Mouse (Mus musculus): ENCODE data around the gene Adap1. TPM values are rescaled to one million over a fixed set of nuclear protein-coding genes. Genes with fewer than 3 reads are reported as not detected.

Adap1 gene
- polyA plus RNA-seq, 1 experiment from 2014 or later = 38.7 TPM

DNA sequence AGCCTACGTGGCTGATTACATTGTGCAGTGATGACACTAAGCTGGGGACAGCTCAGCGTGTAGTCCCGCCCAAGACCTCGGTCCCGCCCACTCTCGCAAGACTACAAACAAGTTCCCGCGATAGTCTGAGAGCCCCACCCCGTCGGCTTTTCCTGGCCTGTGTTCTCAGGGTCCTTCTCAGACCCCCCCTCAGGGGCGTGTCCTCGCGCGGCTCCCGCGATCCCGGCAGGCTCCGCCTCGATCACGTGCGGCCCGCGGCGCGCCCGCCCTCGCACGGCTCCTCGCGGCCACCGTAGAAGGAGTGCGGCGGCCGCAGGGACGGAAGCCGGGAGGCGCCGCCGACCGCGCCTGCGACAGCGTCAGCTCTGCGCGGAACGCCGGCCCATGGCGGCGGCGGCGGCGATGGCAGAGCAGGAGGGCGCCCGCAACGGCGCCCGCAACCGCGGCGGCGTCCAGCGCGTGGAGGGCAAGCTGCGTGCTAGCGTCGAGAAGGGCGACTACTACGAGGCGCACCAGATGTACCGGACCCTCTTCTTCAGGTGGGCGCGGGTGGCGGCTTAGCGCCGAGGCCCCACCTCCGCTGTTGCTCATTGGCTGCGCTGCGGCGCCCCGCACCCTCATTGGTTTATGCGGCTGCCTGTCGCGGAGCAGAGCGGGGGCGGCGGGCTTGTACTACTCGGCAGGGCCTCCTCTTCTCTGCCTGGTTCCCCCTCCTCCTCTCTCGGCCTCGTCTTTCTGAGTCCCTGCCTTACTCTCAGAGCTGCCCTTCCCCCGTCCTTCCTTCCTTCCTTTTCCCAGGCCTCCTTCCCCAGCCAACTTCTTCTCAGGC, 73.1 kb downstream of the Adap1 start, which contains the start of gene Get4:
Gene Get4 (plus strand): TSS at position 244 of the 829 bp plus-strand sequence.
- Histone ChIP-seq H3K27ac (replicated peaks) (peak within 1 kb of the TSS; percentile 97), H3K36me3 (peaks cover 29% of the 10 kb centered on the region), H3K27me3 (no peaks in the 10 kb centered on the region), H3K4me1 (peaks cover 28% of the 10 kb centered on the region), H3K9ac (replicated peaks) (peak within 1 kb of the TSS; percentile 78), H3K9me3 (no peaks in the 10 kb centered on the region), H3K4me3 (peak within 1 kb of the TSS; percentile 96), H3K4me2 (replicated peaks) (peak within 1 kb of the TSS; percentile 91)
- peak; percentile 96 for ATAC-seq (replicated peaks)
- WGBS = under 1% methylated on average over 83 of the region's 90 CpGs

DNA sequence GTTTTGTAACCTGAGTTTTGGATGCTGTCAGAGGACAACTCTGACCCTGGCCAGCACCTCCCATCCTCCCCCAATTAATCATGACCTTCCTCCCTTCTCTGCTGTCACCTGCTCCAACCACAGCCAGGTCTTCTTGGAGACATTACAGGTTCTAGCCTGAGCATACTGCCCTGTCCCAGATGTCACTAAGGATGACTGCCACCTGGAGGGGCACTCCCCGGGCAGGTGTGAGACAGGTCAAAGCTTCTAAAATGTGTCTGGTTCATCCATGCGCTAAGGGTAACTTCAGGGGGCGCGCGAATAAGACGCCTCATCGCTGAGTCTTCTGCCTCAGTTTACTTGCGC, 73.7 kb downstream of the Adap1 start:
- under 1% methylated on average over 8 of the region's 8 CpGs for WGBS
- Histone ChIP-seq H3K4me1 (peaks cover 28% of the 10 kb centered on the region), H3K9ac (replicated peaks) (peak overlapping the region; percentile 78), H3K27me3 (no peaks in the 10 kb centered on the region), H3K4me2 (replicated peaks) (peak overlapping the region; percentile 72), H3K36me3 (peaks cover 34% of the 10 kb centered on the region), H3K4me3 (peak overlapping the region; percentile 96), H3K9me3 (no peaks in the 10 kb centered on the region), H3K27ac (replicated peaks) (peak overlapping the region; percentile 97)
- no peak for ATAC-seq (replicated peaks)

- peak overlapping the region; percentile 97 for H3K27ac ChIP-seq (replicated peaks)
- no peaks in the 10 kb centered on the region for H3K27me3 ChIP-seq
- no peak; the same call in 1 of the 2 replicates for ATAC-seq (replicated peaks)
- peaks cover 38% of the 10 kb centered on the region for H3K36me3 ChIP-seq
- no peak overlapping the region for H3K9ac ChIP-seq (replicated peaks)
- peaks cover 28% of the 10 kb centered on the region for H3K4me1 ChIP-seq
- H3K4me3 ChIP-seq = 0 out of 2 replicates have a peak overlapping the region, but pooled peaks have one; percentile 96
- WGBS = 86% methylated on average over 7 of the region's 7 CpGs
- H3K9me3 ChIP-seq = no peaks in the 10 kb centered on the region
- peak overlapping the region; percentile 72 for H3K4me2 ChIP-seq (replicated peaks)
Measured at GRCm38 (mm10) chr5:139251279-139251678, 74.1 kb downstream of the Adap1 start.

DNA sequence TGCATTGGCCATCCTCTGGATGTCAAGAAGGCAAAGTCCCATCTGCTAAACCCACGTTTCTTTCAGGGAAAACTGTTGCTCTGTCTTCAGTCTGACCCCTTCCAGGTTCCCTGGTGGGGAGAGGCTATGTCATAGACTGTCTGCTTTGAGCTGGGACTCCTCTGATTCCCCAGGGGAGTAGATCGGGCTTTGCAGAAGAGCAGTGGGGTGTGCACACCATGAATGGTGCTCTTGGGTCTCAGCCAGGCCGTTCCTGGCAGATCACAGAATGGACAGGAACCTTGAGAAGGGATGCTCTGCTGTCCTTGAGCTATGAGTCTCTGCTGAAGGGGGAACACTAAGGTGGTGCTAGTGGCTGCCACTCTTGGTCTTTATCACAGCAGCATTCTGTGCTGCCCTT, 76.6 kb downstream of the Adap1 start:
- Histone ChIP-seq H3K27me3 (no peaks in the 10 kb centered on the region), H3K36me3 (peaks cover 61% of the 10 kb centered on the region), H3K9me3 (no peaks in the 10 kb centered on the region), H3K9ac (replicated peaks) (no peak overlapping the region), H3K4me1 (peaks cover 14% of the 10 kb centered on the region), H3K4me2 (replicated peaks) (no peak overlapping the region), H3K4me3 (no peak overlapping the region), H3K27ac (replicated peaks) (no peak overlapping the region)
- ATAC-seq (replicated peaks) = no peak
- 64% methylated on average over 3 of the region's 3 CpGs for WGBS

DNA sequence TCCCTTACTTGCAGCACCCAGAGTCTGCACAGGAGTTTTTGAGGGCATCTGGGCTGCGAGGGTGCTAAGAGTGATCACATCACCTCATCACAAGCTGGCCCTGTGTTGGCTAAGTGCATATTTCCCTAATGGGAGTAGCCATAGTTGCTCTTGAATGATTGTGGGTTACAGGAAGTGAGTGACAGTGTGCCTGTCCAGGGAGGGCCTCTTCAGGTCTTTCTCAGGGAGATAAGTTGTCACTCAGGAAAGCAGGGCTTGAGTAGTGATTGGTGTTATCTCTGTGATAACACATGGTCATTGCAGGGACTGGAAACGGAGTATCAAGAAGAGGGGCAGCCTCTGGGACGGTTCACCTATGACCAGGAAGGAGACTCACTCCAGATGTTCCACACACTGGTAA, 77.7 kb downstream of the Adap1 start:
- Histone ChIP-seq H3K9ac (replicated peaks) (no peak overlapping the region), H3K4me3 (no peak overlapping the region), H3K4me1 (peaks cover 4% of the 10 kb centered on the region), H3K9me3 (no peaks in the 10 kb centered on the region), H3K36me3 (peaks cover 70% of the 10 kb centered on the region), H3K27me3 (no peaks in the 10 kb centered on the region), H3K27ac (replicated peaks) (no peak overlapping the region), H3K4me2 (replicated peaks) (no peak overlapping the region)
- ATAC-seq (replicated peaks) = no peak
- 94% methylated on average over 3 of the region's 3 CpGs for WGBS

GRCm38 (mm10) chr5:139243384-139243783, 82.0 kb downstream of the Adap1 start:
- no peak overlapping the region for H3K4me2 ChIP-seq (replicated peaks)
- H3K9me3 ChIP-seq = no peaks in the 10 kb centered on the region
- H3K36me3 ChIP-seq = peaks cover 91% of the 10 kb centered on the region
- H3K4me3 ChIP-seq = no peak overlapping the region
- no peak overlapping the region for H3K27ac ChIP-seq (replicated peaks)
- H3K9ac ChIP-seq (replicated peaks) = no peak overlapping the region
- no peak for ATAC-seq (replicated peaks)
- WGBS = 79% methylated on average over 1 of the region's 1 CpGs
- H3K27me3 ChIP-seq = no peaks in the 10 kb centered on the region
- no peaks in the 10 kb centered on the region; the same call in 1 of the 2 replicates for H3K4me1 ChIP-seq

DNA sequence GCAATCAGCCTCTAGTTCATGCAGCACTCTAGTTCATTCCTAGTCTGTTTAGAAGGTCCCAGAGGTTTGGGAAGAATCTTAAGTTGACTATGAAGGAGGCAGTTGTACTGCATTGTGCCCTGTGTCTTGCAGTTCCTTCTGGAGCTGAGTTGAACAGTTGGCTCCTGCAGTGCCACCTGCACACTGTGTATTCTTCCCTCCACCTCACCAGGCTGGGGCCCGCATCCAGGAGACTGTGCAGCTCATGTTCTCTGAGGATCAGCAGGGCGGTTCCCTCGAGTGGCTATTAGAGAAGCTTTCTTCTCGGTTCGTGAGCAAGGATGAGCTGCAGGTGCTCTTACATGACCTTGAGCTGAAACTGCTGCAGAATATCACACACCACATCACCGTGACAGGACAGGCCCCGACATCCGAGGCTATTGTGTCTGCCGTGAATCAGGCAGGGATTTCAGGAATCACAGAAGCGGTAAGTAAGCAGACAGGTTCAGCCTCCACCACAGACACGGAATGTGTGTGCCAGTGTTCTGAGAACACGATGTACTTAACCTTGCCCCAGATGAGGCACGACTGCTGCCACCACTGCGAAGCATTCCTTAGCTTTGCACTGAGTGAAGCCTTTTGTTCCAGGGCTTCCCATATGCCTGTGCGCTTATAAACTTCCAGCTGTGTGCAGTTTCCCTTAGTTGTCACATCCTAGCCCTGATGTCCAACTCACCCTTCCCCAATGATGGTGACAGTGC, 84.2 kb downstream of the Adap1 start:
- Histone ChIP-seq H3K36me3 (peaks cover 92% of the 10 kb centered on the region), H3K4me2 (replicated peaks) (no peak overlapping the region), H3K9ac (replicated peaks) (no peak overlapping the region), H3K27ac (replicated peaks) (no peak overlapping the region), H3K27me3 (no peaks in the 10 kb centered on the region), H3K4me3 (no peak overlapping the region), H3K9me3 (no peaks in the 10 kb centered on the region), H3K4me1 (no peaks in the 10 kb centered on the region; the same call in 1 of the 2 replicates)
- ATAC-seq (replicated peaks) = no peak
- 92% methylated on average over 15 of the region's 15 CpGs for WGBS

DNA sequence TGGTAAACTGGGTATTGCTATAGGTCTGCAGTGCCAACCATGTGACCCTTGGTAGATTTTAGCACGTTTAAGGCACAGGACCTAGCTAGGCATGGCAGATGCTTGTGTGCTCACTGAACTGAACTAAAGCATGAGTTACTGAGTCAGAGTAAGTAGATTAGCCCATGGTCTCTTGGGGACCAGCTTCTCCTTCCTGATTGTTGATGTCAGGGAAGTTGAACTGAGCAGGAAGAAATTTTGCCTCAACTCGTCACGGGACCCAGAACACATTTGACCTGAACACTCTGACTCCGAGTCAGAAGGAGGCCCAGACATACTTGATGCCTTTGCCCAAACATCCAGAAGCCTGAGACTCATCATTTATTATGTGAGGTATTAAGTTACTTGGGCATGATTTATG, 88.0 kb downstream of the Adap1 start:
- 90% methylated on average over 4 of the region's 4 CpGs for WGBS
- Histone ChIP-seq H3K4me2 (replicated peaks) (no peak overlapping the region), H3K9me3 (no peaks in the 10 kb centered on the region), H3K27ac (replicated peaks) (no peak overlapping the region), H3K4me1 (no peaks in the 10 kb centered on the region), H3K4me3 (no peak overlapping the region), H3K27me3 (no peaks in the 10 kb centered on the region), H3K36me3 (peaks cover 91% of the 10 kb centered on the region), H3K9ac (replicated peaks) (no peak overlapping the region)
- ATAC-seq (replicated peaks) = no peak

- no peaks in the 10 kb centered on the region for H3K9me3 ChIP-seq
- H3K27me3 ChIP-seq = no peaks in the 10 kb centered on the region
- H3K4me1 ChIP-seq = no peaks in the 10 kb centered on the region
- H3K27ac ChIP-seq (replicated peaks) = no peak overlapping the region
- 96% methylated on average over 4 of the region's 4 CpGs for WGBS
- H3K4me2 ChIP-seq (replicated peaks) = no peak overlapping the region
- no peak overlapping the region for H3K9ac ChIP-seq (replicated peaks)
- ATAC-seq (replicated peaks) = no peak
- no peak overlapping the region for H3K4me3 ChIP-seq
- H3K36me3 ChIP-seq = peaks cover 87% of the 10 kb centered on the region
Measured at GRCm38 (mm10) chr5:139234423-139234822, 91.0 kb downstream of the Adap1 start.

DNA sequence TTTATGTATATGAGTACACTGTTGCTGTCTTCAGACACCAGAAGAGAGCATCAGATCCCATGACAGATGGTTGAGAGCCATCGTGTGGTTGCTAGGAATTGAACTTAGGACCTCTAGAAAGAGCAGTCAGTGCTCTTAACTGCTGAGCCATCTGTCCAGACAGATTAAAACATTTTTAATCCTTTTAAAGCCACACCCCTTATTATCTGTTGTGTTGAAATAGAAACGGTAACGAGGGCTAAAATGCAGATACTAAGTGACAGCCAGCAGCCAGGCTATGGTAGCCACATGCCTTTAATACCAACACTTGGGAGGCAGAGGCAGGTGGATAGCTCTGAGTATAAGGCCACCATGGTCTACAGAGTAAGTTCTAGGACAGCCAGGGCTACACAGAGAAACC, 93.3 kb downstream of the Adap1 start:
- no peak overlapping the region for H3K4me2 ChIP-seq (replicated peaks)
- ATAC-seq (replicated peaks) = no peak
- H3K9ac ChIP-seq (replicated peaks) = no peak overlapping the region
- no peaks in the 10 kb centered on the region for H3K27me3 ChIP-seq
- no peaks in the 10 kb centered on the region for H3K4me1 ChIP-seq
- H3K9me3 ChIP-seq = no peaks in the 10 kb centered on the region
- no peak overlapping the region for H3K4me3 ChIP-seq
- H3K36me3 ChIP-seq = peaks cover 86% of the 10 kb centered on the region
- WGBS = 78% methylated on average over 3 of the region's 3 CpGs
- no peak overlapping the region for H3K27ac ChIP-seq (replicated peaks)

- 97% methylated on average over 3 of the region's 3 CpGs for WGBS
- peaks cover 87% of the 10 kb centered on the region for H3K36me3 ChIP-seq
- no peak overlapping the region for H3K4me2 ChIP-seq (replicated peaks)
- no peaks in the 10 kb centered on the region for H3K9me3 ChIP-seq
- H3K9ac ChIP-seq (replicated peaks) = no peak overlapping the region
- ATAC-seq (replicated peaks) = no peak
- no peak overlapping the region for H3K27ac ChIP-seq (replicated peaks)
- no peaks in the 10 kb centered on the region for H3K27me3 ChIP-seq
- no peak overlapping the region for H3K4me3 ChIP-seq
- H3K4me1 ChIP-seq = no peaks in the 10 kb centered on the region
Measured at GRCm38 (mm10) chr5:139229716-139230115, 95.7 kb downstream of the Adap1 start.

DNA sequence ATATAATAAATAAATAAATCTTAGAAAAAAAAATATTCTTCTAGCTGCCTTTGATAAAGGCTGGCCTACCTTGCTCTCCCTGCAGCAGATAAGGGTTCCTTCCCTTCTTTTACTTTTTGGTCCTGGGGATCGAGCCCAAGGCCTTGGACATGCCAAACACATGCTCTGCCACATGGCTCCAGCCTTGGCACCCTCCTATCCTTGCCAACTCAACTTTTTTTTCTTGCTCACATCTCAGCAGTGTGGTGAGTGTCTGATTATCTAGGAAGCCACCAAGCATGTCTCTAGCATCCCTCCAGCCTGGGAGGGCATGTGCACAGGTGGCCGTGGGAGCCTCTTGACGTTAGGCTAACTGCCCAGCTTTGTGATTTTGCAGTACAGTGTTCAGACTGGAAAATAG, 97.1 kb downstream of the Adap1 start:
- H3K9me3 ChIP-seq = no peaks in the 10 kb centered on the region
- peaks cover 87% of the 10 kb centered on the region for H3K36me3 ChIP-seq
- no peaks in the 10 kb centered on the region for H3K27me3 ChIP-seq
- H3K4me1 ChIP-seq = no peaks in the 10 kb centered on the region
- no peak overlapping the region for H3K4me2 ChIP-seq (replicated peaks)
- ATAC-seq (replicated peaks) = no peak
- H3K9ac ChIP-seq (replicated peaks) = no peak overlapping the region
- H3K4me3 ChIP-seq = no peak overlapping the region
- H3K27ac ChIP-seq (replicated peaks) = no peak overlapping the region
- WGBS = 91% methylated on average over 3 of the region's 3 CpGs
